Mouse (Mus musculus) embryonic fibroblast, embryonic 13.5 days (primary cell): ENCODE data around the gene Skp1a. TPM values are rescaled to one million over a fixed set of nuclear protein-coding genes. Genes with fewer than 3 reads are reported as not detected.
"Not testable (repeated sequence)": the region's sequence is repeated elsewhere in the genome, so short reads cannot be mapped to it uniquely, and the experiment has no call there.

Source experiments
- H3K27ac ChIP-seq: 2 replicates; pipeline ENCODE4 v1.5.1; 2012; ENCODE audit warnings: low read length, control low read depth, inconsistent platforms; ENCODE audit not compliant: insufficient read depth
- H3K4me1 ChIP-seq: 2 replicates; pipeline ENCODE4 v1.6.1; 2011; ENCODE audit warnings: low read length; ENCODE audit not compliant: control insufficient read depth, insufficient read depth
- H3K4me3 ChIP-seq: 2 replicates; pipeline ENCODE4 v1.5.1; 2011; ENCODE audit warnings: mild to moderate bottlenecking, control low read depth, low read length; ENCODE audit not compliant: insufficient read depth
- CTCF ChIP-seq: IDR thresholded peaks from 2 replicates; pipeline ENCODE4 v1.5.1; 2011; ENCODE audit warnings: mild to moderate bottlenecking, control low read depth, low read length, moderate library complexity, borderline replicate concordance; ENCODE audit not compliant: insufficient read depth
- POLR2A ChIP-seq: IDR thresholded peaks from 2 replicates; pipeline ENCODE4 v1.6.1; 2011; ENCODE audit warnings: low read depth, mild to moderate bottlenecking, control low read depth, low read length, moderate library complexity
- polyA plus RNA-seq: library from polyadenylated mRNA; stranded (reverse); fragments of >200 nt; gene quantifications from 2 replicates; pipeline ENCODE4 v1.2.4, GENCODE M21; 2011; ENCODE audit warnings: low read depth; ENCODE audit not compliant: missing spikeins, insufficient read length

Gene Skp1a
- polyA plus RNA-seq = 311 TPM in 2 replicates

DNA sequence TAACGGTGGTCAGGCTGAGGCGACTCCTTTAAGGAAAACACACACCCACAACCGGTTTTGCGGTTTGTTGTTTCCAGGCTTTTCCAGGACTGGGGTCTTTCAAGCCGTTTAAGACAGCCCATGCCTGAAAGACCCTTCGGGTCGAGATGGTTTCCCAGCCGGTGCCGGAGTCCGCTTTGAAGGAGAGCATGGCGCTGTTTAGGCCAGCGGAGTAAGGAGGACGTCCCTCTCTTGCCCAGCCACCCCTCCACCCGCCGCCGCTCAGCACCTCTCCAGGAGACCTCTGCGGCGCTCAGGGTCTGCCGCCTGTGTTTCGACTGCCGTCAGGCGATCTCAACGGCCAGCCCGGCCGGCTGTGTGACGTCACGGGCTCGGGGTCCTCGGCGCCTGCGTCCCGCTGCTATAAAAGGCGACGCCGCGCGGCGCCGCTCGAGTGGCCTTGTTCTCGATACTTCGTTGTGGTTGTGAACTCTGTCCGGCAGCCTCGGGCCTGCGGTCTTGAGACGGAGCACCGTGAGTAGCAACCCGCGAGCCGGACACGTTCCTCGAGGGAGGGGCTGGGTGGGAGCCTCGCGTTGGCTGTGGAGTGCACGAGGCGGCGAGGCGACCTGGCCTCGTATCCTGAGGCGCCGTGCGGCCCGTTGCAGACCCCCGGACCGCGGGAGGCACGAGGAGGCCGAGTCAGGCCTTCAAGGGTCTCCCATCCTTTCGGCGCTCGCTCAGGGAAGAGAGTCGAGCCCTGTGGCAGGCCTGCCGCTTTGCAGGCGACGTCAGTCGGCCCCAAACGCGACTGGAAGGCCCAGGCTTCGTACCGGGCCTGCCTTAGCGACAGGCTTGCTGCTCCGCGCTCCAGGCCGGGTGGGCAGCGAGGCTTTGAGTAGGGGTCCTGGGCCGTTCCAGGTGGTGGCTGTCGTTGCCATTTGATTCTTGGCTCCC lies at the start of gene Skp1a:
Skp1a (plus strand) TSS at position 390 of the 936 bp plus-strand sequence.
- Histone ChIP-seq H3K4me1 (0 out of 2 replicates have a peak, but pooled peaks cover 1% of the 10 kb centered on the region), H3K27ac (peak within 1 kb of the TSS; percentile 96), H3K4me3 (peak within 1 kb of the TSS; percentile 93)
- no peak for TF ChIP-seq CTCF
- TF ChIP-seq POLR2A = peak; percentile 98

GRCm38 (mm10) chr11:52196496-52197023 lies 35.2 kb upstream of the Skp1a start:
- not testable (repeated sequence) for H3K4me1 ChIP-seq, H3K4me3 ChIP-seq, H3K27ac ChIP-seq

- no peak within 1 kb of the TSS for H3K4me3 ChIP-seq
- no peak within 1 kb of the TSS for H3K27ac ChIP-seq
- TF ChIP-seq CTCF = no peak
- no peak for TF ChIP-seq POLR2A
- H3K4me1 ChIP-seq = no peaks in the 10 kb centered on the region
These were observed 17.9 kb upstream of the Skp1a start, which contains the start of gene Olfr1371 for GRCm38 (mm10) chr11:52213887-52214286. Gene Olfr1371 (minus strand): TSS chr11:52213987.

DNA sequence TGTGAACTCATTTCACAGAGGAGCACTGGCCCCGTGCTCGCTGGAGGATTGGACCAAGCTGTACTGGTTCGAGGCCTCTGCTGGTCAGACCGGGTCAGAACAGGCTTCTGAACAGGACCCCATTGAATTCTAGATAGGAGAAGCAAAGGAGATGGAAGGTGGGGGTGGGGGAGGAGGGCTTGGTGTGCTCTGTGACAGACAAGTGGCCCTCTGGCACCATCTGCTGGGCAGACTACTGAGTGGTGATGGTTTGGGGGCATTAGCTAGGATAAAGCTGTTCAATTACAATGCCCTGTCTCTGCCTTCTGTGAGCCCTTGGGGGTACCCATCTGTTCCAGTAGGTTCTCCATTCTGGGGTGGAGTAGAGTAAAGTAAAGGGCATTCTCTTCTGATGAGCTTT lies 11.5 kb upstream of the Skp1a start:
- TF ChIP-seq CTCF (peak; percentile 91), POLR2A (no peak)
- Histone ChIP-seq H3K4me3 (no peak overlapping the region), H3K4me1 (no peaks in the 10 kb centered on the region), H3K27ac (no peak overlapping the region)

GRCm38 (mm10) chr11:52221921-52222320 lies 9.9 kb upstream of the Skp1a start:
- H3K27ac ChIP-seq, H3K4me3 ChIP-seq: not testable (repeated sequence)

DNA sequence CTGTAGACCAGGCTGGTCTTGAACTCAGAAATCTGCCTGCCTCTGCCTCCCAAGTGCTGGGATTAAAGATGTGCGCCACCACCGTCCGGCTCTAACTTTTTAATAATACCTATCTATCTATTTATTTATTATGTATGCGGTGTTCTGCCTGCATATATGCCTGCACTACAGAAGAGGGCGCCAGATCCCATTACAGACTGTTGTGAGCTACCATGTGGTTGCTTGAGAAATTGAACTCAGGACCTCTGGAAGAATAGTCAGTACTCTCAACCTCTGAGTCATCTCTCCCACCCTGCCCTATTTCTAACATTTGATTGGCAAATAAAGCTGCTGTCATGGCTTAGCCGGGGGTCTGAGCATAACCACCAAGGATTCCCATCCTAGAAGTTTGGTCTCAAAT lies 8.9 kb upstream of the Skp1a start:
- TF ChIP-seq CTCF = no peak
- TF ChIP-seq POLR2A = no peak
- no peak overlapping the region for H3K27ac ChIP-seq
- no peaks in the 10 kb centered on the region for H3K4me1 ChIP-seq
- no peak overlapping the region for H3K4me3 ChIP-seq

More at GRCm38 (mm10) chr11:52221921-52222320, 9.9 kb upstream of the Skp1a start:
- not testable (repeated sequence) for H3K4me1 ChIP-seq

DNA sequence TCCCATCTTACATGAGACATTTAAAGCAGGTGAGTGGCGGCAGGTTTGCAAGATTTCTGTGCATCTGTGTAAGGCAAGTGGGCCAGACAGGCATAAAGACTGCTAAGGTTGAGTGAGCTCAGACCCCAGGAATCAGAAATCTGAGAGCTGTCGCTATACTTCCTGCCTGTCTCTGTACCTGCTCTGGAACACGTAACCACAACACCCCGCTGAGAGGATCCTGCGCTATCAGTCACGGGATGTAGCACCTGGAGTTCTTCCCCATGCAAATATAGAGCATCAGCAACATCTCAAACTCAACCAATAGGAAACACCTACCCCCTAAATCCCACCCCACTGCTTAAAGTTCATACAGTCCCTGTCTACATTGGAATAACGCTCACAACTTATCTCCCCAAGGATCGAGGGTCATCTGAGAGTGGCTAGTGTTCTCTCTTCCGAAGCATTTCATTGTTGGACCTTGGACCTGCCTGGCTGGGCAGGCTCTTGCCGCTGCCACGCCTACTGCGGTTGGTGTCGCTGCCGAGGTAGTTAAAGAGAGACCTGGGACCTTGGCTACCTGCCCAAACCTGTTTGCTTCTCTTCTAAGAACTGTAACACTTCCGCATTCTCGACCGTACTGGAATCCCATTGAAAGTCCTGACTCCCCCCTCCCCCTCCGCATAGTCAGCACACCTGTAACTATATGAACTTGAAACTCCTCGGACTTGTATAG lies 7.7 kb upstream of the Skp1a start:
- Histone ChIP-seq H3K27ac (no peak overlapping the region), H3K4me3 (no peak overlapping the region), H3K4me1 (no peaks in the 10 kb centered on the region)
- TF ChIP-seq POLR2A (no peak), CTCF (no peak)

DNA sequence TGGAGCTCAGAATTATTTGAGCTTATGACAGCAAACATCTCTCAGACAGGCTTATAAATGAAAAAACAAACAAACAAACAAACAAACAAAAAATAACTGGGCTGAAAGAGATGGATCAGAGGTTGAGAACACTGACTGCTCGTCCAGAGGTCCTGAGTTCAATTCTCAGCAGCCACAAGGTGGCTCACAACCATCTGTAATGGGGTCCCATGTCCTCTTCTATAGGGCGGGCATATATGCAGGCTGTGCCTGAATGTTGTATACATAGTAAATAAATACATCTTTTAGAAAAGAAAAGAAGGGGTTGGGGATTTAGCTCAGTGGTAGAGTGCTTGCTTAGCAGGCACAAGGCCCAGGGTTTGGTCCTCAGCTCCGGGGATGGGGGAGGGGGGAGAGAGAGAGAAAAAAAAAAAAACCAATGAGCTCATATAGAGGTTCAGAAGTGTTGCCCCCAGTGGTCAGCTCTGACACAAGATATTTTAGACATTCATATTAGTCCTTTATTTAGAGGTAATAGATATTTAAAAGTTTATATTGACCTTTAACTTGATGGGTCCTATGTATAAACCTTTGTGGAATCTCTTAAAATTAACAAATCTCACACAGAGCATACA lies 5.7 kb upstream of the Skp1a start:
- H3K27ac ChIP-seq = no peak overlapping the region
- no peak overlapping the region for H3K4me3 ChIP-seq
- TF ChIP-seq POLR2A (no peak), CTCF (no peak)
- H3K4me1 ChIP-seq = 0 out of 2 replicates have a peak, but pooled peaks cover 1% of the 10 kb centered on the region

DNA sequence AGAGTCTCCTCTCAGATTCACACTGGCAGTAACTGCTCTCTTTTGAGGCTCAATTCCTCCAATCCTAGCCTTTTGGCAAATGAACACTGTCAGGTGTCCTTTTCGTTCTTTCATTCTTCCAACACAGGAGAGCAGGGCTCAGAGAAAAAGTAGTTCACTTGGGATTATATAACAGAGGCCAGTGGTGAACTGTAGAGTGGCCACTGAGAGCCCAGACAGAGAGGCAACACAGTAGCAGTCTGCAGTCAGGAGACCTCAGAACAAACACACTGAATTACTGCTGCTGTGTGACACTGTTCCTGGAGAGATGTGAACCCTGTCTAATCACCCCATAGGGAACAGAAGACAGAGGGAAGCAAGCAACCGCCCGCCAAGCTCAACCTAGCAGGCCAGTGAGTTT lies 4.7 kb upstream of the Skp1a start:
- 0 out of 2 replicates have a peak, but pooled peaks cover 1% of the 10 kb centered on the region for H3K4me1 ChIP-seq
- no peak overlapping the region for H3K4me3 ChIP-seq
- no peak overlapping the region for H3K27ac ChIP-seq
- TF ChIP-seq CTCF = no peak
- TF ChIP-seq POLR2A = no peak
